Mouse (Mus musculus) Muller cell, postnatal 12 days (primary cell): ENCODE results near the gene B3glct.

Experiments used
- DNase-seq: peaks from one replicate; pipeline ENCODE4 v3.0.0-alpha.2; 2015; ENCODE audit errors: inconsistent ontology term

Gene B3glct

DNA sequence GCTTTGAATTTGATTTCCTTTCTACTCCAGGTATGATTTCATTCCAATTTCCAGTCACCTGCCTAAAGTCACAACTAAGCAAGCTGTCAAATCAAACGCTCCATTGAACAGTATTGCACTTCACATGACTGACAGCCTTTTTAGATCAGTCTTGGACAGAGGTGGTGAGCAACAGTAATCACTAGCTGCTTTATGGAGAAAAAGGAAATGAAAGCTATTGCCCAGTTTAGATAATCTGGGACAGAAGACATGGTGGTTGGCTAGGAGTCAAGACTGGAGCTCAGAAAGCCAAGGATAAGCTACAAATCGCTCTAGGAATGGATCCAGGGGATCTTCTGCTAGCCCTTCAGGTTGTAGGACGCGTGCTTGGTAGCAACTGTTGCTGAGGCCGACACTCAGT is 14.6 kb upstream of the B3glct start:
- no peak for DNase-seq

DNA sequence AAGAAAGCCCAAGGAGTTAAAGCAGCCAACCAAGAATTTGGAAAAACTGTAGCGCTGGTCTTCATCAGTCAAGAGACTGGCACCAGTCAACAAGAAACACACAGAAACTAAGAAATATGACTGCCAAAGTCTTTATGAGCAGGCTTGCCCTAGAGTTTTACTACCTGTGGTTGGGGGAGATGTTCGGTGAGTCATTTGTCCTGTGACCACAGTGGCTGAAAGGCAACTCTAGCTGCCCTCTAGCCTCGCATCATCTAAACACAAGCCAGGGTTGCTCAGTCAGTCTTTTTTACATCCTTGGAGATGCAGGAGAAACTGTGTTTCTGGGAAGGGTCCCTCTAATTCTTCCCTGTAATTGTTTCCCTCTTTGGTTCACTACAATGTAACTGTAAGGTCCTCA is 834 bp upstream of the B3glct start:
- no peak for DNase-seq

DNA sequence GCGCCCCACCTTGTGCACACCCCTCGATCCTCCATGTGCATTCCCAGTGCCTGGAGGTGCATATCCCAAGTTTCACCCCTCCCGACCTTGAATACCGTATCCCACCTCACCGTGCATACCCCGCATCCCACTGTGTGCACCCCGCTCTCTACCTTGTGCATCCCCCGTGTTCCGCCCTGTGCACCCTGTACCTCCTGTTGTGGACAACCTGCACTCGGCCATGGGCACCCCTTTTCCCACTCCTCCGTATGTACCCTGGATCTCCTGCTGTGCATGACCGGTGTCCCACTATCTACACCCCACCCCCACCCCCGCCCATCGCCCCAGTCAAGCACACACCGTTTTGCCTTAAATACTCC is 939 bp downstream of the B3glct start:
- DNase-seq: no peak

DNA sequence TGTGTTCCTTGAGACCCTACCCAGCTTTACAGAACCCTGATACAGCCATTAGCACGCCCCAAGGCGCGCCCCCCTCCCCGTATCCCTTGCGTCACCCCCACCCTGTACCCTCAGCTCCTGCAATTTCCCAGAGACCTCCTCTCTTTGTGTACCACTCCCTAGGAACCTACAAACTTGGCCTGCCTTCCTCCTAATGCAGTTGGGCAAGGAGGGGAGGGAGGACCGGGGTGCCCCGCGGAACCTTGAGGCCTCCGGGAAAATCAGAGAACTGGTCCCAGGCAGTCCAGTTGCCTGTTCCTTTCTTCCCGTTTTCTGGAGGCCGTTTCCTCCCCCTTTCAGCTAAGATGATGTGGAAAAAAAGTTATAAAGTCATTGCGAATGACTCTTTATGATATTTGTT is 1.3 kb downstream of the B3glct start:
- no peak for DNase-seq

DNA sequence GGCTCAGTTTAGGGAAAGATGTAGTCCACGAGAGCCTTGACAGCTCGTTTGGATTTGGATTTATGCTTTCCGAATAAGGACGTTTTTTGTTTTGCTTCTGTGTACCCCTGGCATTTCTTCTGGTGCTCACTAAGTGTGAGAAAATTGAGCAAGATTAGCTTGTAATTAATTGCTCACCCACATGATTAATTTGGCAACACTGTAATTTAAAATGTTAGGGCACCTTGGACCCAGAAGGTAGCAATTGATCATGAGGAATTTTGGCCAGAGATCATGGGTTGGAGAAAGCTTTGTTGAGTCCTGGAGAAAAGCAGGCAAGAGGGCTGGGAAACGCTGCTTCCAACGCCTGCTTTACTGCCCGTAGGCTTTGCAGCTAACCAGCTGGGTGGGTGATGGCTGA is 1.9 kb downstream of the B3glct start:
- DNase-seq: peak; percentile 54

DNA sequence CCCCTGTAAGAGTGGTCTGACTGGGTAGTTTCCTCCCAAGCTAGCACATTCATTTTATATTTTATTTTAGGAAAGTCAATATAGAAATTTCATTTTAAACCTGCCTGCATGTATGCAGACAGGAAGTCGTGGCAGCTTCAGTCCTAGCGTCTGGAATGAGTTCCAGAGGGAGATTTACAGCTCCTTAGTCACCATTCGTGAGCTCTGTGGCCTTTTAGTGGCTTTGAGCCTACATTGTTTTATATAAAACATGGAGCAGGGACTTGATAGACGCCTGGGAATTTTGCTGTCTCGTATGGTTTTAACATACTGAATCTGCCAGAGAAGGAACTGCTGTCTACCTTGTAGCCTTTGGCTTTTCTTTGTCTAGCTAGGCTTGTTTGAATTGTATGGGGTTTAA is 2.9 kb downstream of the B3glct start:
- DNase-seq: no peak

DNA sequence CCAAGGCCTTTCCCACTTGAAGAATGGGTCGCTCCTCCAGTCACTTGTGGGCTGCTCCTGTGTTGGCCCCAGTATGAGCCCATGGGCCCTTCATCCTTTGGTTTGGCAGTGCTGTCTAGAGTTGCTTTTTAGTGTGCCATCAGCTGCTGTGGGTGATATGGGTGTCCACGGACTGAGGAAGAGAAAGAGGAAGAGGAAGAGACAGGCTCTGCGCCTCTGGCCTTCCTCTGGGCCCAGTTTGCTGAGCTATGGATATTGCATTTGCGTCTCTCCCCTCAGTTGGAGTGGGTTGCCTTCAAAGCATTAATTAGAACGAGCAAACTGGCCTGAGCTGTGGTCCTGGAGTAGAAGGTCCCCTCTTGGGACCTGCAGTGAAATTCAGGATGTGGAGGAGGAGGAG is 11.8 kb downstream of the B3glct start:
- DNase-seq: no peak

DNA sequence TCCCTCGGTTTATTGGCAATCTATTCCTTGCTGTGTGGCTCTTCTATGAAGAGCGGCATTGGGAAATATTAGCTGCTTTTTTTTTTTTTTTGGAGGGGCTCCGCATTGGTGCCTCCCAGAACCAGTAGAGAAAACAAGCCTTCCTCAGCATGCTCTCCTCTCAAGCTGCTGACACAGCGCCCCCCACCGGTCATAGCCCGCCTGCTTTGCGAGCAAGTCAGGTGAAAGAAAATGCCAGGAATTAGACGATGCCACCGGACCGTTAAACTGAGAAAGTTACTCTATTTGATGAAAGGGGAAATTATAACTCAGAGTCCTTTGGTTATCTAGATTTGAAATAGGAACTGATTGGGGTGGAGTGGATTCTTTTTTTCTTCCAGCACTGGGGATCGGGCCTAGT is 14.5 kb downstream of the B3glct start:
- DNase-seq: no peak

DNA sequence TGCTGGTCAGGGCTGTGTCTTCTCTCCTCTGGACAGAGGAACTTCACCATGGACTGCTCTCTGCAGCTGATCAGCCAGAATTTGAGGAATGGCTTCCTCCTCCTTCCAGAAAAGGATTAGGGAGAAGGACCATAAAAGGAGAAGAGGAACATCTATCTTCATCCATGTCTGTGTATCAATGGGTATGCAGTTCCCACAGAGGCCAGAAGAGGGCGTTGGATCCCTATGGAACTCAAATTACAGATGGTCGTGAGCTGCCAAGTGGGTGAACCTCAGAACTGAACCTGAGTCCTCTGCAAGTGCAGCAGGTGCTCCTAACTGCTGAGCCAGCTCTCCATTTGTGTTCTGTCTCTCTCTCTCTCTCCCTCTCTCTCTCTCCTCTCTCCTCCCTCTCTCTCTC is 15.2 kb downstream of the B3glct start:
- no peak for DNase-seq

DNA sequence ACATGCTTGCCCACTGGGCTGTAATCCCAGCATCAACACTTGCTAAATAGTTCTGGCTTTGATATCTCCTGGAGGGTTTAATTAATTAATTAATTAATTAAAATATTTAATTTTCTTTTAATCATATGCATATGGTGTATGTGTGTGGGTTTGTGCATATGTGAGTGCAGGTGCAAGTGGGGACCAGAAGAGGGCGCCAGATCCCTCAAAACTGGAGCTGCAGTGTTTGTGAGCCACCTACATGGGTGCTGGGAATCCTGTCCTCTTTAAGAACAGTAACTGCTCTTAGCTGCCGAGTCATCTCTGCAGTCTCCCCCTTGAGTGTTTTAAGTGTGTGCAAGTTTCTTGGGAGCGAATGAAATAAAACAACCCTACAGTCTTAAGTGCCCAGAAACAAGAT is 15.9 kb downstream of the B3glct start:
- DNase-seq: no peak

DNA sequence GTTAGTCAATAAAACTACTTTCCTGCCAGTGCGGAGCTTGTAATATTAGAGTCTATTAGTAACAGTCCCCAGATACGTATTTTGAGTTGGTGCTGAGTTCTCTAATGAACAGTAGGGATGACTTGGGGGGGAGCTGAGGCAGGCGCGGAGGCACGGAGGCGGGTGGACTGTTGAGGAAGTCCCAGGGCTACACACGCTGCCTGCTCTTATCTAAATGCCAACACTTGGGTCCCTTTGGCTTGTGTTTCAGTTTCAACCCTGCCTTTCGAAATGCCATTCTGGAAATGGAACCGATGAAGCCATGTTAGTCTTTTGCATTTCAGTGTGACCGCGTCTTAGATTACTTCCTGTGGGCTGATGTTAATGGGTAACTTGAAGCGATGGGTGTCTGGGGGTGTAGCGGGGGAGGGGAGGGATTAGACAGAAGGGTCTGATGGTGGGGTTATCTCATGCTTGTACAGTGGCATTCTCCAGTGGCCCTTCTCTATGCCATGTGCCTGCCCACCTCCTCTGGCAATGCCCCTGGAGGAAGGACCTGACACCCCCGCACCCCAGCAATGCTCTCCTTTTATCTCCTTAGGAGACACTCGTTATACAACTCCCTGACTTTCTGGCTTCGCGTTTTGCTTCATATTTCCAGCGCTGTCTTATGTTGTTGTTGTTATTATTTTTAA is 17.2 kb downstream of the B3glct start:
- DNase-seq: no peak

DNA sequence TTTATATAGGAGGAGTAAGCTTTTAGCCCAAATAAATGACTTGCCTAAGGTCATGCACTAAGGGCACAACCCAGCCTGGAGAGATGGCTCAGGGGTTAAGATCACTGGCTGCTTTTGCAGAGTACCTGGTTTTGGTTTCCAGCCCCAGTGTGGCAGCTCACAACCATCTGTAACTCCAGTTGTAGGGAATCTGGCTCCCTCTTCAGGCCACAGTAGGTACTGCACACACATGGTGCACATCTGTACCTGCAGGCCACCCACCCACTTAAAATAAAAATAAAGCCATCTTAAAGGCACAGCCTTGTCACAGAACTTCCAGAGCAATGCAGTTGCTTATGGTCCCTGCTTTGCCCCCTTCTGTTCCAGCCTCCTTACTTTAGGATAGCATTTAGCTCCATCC is 24.7 kb downstream of the B3glct start:
- DNase-seq: no peak

DNA sequence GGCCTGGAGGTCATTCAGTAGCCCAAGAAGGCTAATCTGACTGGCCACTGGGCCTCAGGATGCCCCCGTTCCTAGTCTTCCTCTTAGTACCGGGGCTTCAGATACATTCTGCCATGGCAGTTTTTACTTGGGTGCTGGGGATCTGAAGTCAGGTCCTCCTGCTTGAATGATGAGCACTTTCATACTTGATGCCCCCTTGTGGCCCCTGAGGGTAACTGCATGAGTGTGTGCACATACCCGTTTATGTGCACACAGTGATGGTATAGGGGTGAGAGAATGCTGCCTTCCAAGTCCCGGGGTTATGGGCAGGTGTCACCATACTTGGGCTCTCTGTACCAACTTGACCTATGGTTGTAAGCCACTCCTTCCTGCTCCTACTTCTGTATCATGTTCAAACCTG is 33.5 kb downstream of the B3glct start:
- no peak for DNase-seq

DNA sequence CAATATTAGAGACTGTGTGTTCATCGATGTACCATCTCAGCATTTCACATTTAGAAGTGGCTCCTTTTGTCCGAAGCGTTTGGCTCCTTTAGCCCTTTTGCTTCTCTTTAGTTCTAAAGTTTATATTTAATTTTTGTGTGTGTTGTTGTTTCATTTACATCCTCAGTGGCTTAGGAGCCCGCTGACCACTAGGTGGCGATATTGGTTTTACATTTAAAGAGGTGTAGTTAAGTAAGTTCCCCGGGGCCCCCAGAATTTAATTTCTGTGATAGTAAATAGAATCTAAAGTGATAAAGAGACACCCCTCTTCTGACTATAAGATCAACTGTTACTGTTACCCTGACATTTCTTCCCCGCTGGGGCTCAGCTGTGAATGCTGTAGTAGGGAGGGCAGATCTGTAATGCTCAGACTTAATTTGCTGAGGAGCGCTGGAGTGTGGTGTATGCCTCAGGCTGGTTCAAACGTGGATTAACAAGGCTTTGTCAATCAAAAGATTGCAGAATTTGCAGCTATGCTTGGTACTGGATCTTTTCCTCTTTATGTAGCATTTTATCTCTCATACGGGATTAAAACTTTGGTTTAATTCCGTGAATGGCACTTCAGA is 35.2 kb downstream of the B3glct start:
- DNase-seq: peak; percentile 29

DNA sequence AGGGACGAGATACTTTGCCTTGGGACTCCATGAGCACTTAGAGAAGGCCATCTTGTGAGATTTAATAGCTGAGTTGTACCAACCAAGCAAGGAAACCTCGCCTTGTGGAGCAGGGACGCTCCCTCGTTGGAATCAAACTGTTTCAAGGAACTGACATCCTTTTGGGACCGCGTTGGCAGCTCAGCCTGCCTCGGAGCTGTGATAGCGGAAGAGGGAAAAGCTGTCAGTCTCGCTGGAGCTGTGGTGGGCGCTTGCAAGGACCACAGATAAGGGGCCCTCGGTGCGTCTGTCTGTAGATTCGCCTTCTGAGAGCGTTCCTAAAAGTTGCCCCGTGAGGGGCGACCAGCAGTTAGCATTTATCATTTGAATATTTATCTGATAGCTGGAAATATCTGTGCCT is 35.8 kb downstream of the B3glct start:
- no peak for DNase-seq

DNA sequence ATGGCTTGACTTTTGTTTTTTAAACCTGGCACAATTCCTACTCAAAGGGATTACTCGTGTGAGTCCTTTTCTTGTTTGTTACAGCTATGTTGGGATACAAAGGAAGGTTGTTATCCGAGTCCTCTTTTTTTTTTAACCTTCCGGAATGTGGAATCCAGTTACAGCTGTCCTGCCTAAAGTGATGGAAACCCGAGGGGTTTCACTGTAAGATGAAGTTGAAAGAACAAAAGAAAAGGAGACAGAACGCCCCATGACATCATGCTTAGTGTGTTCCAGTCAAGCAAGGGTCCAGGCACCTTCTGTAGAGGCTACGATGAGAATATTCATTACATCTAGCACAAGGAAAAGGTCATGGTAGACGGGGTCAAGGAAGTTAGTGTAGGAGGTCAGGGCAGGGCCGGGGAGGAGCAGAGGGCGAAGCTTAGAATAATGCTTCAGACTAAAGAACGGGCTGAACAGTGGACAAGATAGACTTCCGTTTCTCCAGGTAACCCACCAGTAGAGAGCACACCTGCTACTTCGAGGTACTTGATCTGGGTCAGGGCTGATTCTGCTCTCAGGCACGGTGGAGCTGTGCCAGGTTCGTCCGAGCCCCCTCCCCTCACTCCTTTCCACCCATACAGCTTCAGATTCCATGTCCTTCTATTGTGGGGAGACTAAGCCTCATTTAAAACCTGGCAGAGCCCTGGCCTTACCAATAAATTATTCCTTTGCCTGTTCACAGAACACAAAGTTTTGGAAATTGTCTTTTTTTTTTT is 37.7 kb downstream of the B3glct start:
- DNase-seq: peak; percentile 16

DNA sequence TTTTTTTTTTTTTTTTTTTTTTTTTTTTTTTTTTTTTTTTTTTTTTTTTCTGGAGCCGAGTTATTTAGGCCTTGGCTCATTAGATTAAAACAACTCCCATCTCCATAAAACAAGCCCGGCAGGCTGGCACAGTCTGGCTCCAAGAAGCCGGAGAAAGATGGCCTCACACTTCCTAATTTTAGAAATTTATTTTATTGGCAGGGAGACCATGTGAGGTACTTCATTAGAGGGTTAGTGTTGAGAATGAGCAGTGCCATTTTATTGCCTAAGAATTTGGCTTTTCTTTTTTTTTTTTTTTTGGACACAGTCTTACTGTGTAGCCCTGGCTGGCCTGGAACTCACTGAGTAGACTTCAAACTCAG is 38.3 kb downstream of the B3glct start:
- peak; percentile 7 for DNase-seq

DNA sequence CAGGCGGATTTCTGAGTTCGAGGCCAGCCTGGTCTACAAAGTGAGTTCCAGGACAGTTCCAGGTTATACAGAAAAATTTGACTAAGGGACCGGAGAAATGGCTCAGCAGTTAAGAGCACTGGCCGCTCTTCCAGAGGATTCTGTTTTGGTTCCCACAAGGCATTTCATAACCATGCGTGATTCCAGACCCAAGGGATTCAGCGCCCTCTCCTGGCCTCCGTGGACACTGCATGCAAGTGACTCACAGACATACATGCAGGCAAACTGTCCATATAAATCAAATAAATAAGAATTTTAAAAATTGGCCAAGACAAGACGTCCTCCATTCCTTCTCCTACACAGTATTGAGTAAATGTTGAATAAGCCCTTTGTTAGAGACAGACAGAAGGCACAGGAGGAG is 53.7 kb downstream of the B3glct start:
- DNase-seq: no peak

DNA sequence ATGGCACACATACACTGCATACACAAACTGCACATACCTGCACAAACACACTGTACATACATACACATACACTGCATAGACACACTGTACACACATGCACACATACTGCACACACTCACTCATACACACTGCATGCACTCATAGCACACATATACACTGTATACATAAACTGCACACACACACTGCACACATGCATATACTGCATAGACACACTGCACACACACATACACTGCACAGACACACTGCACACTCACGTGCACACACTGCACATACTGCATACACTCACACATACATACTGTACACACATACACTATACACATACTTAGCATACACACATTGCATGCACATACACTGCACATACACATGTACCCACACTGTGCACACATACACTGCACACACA is 59.2 kb downstream of the B3glct start:
- DNase-seq: no peak

DNA sequence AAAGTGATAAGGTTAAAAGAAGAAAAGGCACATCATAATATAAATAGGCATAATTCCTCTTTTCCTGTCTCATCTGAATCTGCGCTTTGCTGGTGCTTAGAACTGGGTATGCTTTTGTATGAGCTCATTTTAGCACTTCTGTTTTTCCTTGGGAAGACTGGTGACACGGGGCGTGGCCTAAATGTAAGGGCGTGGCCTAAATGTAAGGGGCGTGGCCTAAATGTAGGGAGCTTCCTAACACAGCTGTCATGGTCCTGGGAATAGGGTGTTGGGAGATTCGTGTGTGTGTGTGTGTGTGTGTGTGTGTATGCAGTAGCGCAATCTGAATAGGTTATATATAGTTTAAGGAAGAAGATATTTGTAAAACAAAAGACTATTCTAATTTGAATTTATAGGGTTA is 62.1 kb downstream of the B3glct start:
- DNase-seq: no peak

DNA sequence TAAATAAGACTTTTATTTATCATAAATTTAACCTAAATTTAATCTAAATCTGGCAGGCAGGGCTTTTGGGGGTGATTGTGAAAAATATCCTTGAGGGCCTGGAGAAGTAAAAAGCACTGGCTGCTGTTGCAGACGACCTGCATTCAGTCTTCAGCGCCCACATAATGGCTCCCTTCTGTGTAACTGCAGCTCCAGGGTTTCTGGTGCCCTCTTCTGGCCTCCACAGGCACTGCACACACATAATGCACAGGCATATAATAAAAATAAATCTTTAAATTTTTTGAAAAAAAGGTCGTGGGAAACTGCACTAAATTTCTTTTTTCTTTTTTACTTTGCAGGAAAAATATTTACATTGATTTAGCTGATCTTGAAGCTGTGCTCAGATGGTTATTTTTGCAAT is 62.7 kb downstream of the B3glct start:
- no peak for DNase-seq

DNA sequence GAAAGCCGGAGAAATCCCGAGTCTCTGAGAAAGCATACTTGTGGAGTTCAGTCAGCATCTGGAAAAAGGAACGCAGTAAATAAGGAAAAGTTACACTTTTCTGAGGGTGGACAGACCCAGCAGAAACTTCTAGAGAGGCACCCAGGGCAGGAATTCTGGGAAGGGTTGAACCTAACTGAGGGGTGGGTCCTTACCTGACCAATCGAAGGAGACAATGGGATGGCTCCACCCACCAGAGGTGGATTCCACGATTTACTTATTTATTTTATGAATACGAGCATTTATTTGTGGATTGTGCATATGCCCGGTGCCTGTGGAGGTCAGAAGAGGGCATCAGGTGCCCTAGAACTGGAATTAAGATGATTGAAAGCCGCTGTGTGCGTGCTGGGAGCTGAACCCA is 64.3 kb downstream of the B3glct start:
- no peak for DNase-seq

DNA sequence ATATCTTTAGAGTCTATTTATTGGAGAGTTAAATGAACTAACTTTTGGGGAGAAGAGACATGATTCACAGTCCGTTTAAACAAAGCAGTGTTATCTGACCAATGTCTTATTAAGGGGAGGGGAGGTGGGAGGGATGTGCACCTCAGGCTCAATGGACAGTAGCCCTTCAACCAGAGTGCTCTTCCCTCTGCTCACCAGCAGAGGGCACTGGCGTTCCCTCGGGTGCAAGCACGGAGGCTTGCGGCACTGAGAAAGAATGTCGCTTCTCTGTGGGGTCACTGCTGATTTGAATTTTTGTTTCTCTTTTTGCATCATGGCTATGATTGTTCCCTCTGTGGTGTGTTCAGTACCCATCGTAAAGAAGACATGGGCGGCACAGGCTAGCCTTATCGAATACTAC is 67.0 kb downstream of the B3glct start:
- DNase-seq: no peak
